Mouse (Mus musculus): ENCODE measurements around the gene Fkbp8. TPM values are rescaled to one million over a fixed set of nuclear protein-coding genes. Genes with fewer than 3 reads are reported as not detected.

Fkbp8 gene
- polyA plus RNA-seq, 1 experiment from 2014 or later, result 441 TPM

DNA sequence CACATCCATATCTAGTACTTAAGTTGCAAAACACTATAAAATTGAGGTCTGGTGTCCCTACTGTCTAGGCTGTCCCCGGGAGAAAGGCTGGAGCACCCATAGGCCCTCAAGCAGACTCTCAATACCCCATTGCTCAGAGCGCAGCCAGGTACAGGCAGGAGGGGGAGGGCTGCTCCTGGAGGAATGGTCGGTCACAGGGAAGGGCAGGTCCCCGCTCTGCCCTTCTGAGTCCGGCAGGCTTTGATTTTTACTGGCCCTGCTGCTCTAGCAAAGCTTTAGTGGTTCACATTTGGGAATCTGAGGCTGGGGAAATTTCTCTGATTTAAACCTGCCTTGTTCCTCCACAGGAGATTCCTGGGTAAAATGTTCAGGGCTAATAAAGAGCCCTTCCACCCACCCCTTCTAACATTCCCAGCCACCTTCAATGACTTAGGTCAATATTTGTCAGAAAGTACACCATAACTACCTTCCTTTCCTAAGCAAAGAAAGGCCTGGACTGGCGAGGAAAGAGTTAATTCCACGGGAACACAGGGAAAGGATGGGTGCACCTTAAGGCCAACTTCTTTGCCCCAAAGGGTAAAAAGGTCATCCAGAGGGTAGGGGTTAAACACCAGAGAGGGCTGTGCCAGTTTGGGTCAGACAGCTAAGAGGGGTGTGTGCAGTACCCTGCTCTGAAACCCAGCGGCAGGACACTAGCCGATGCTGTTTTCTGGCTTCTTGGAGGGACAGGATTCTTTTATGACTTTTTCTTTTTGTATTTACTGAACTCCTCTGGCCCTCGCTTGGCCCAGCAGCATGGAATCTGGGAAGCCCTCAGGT is 37.3 kb upstream of the Fkbp8 start:
- ATAC-seq, result no peak
- WGBS, result 6% methylated on average over 10 of the region's 10 CpGs
- no peak overlapping the region for H3K27ac ChIP-seq (ENCODE audit: low read depth, low read length)
- no peak overlapping the region for H3K9ac ChIP-seq (ENCODE audit: low read depth, low read length)
- peaks cover 48% of the 10 kb centered on the region for H3K4me1 ChIP-seq (ENCODE audit: control insufficient read depth, insufficient read depth, low read depth, low read length)
- H3K27me3 ChIP-seq (replicated peaks; ENCODE audit: control insufficient read depth, insufficient read depth, low read length), result peaks cover 60% of the 10 kb centered on the region
- no peak overlapping the region for H3K4me3 ChIP-seq (ENCODE audit: low read length)
- H3K4me2 ChIP-seq (ENCODE audit: low read length), result no peak overlapping the region
- H3K36me3 ChIP-seq (ENCODE audit: control insufficient read depth, insufficient read depth, low read length), result no peaks in the 10 kb centered on the region
- no peaks in the 10 kb centered on the region for H3K9me3 ChIP-seq (ENCODE audit: control insufficient read depth, low read length)

- Histone ChIP-seq H3K27ac (ENCODE audit: low read depth, low read length) (no peak overlapping the region), H3K9me3 (ENCODE audit: control insufficient read depth, low read length) (no peaks in the 10 kb centered on the region), H3K9ac (ENCODE audit: low read depth, low read length) (no peak overlapping the region), H3K36me3 (ENCODE audit: control insufficient read depth, insufficient read depth, low read length) (no peaks in the 10 kb centered on the region), H3K4me2 (ENCODE audit: low read length) (no peak overlapping the region), H3K4me1 (ENCODE audit: control insufficient read depth, insufficient read depth, low read depth, low read length) (peaks cover 50% of the 10 kb centered on the region), H3K27me3 (replicated peaks; ENCODE audit: control insufficient read depth, insufficient read depth, low read length) (peaks cover 67% of the 10 kb centered on the region), H3K4me3 (ENCODE audit: low read length) (no peak overlapping the region)
- no peak for ATAC-seq
- 2% methylated on average over 20 of the region's 20 CpGs for WGBS
These were observed 36.5 kb upstream of the Fkbp8 start for GRCm38 (mm10) chr8:70490880-70491495.

- H3K4me3 ChIP-seq (ENCODE audit: low read length), result peak within 1 kb of the TSS; percentile 31
- no peak within 1 kb of the TSS for H3K27ac ChIP-seq (ENCODE audit: low read depth, low read length)
- under 1% methylated on average over 55 of the region's 93 CpGs for WGBS
- H3K4me2 ChIP-seq (ENCODE audit: low read length), result peak within 1 kb of the TSS; percentile 55
- H3K9ac ChIP-seq (ENCODE audit: low read depth, low read length), result peak within 1 kb of the TSS; percentile 33
- H3K36me3 ChIP-seq (ENCODE audit: control insufficient read depth, insufficient read depth, low read length), result no peaks in the 10 kb centered on the region
- no peak for ATAC-seq
- no peaks in the 10 kb centered on the region for H3K9me3 ChIP-seq (ENCODE audit: control insufficient read depth, low read length)
- peaks cover 80% of the 10 kb centered on the region for H3K27me3 ChIP-seq (replicated peaks; ENCODE audit: control insufficient read depth, insufficient read depth, low read length)
- peaks cover 41% of the 10 kb centered on the region for H3K4me1 ChIP-seq (ENCODE audit: control insufficient read depth, insufficient read depth, low read depth, low read length)
These were observed 34.6 kb upstream of the Fkbp8 start, which contains the start of gene Crlf1 for GRCm38 (mm10) chr8:70492664-70493640. Gene Crlf1, plus strand, starts transcription at chr8:70493158.

DNA sequence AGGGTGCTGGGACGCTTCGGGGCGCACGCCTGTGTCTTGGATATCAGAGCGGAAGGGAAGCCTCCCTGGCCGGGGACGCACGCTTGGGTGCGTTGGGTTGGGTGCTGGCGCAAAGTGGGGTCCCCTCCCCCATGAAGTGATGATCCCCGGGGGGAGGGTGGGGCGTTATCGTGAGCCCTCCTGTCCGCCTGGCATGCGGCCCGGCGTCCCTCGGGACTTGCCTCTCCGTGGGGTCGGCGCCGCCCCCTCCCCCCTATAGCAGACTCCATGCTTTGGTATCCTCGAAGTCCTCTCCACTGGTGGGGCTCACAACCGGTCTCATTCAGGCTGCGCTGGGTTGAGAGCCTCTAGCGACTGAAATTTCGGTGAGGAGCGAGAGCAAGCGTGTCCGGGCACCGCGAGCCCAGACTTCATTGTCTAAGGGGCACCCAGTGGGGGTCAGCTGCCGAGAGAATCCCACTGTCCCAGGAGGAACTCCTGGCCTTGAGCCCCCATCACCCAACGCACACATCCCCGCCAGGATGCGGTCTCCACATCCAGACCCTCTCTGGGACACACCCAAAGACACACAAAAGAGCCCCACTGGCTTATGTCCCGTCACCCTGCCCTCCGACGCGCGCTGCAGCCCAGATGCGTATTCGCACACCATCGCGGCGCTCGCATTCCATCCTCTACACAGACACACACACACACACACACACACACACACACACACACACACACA is 33.7 kb upstream of the Fkbp8 start:
- WGBS, result 2% methylated on average over 42 of the region's 47 CpGs
- ATAC-seq, result no peak

DNA sequence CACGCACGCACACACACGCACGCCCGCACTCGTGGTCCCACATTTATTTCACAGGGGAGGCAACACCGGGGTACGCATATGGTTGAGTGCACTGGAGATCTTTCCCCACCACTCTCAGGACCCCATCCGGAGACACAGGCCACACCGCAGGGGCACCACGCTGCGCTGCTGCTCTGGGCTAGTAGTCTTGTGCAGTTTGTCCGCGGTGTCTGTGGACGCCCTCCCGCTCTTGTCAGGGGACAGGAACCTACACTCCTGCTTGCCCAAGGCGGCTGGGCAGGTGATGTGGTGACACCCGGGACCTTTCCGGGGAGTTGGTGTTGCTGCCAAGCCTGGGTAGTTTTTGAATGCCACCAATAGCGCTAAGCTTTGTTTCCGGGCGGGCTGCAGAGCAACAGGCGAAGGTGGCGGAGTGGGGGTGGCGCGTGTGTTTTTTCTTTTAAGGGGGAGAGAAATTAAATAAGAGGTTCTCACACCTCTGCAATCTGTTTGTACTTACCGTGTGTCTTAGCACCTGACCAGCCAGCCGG is 33.0 kb upstream of the Fkbp8 start:
- ATAC-seq, result no peak

More for the DNA sequence above, 33.7 kb upstream of the Fkbp8 start:
- Histone ChIP-seq H3K4me3 (ENCODE audit: low read length) (peak overlapping the region; percentile 31), H3K9me3 (ENCODE audit: control insufficient read depth, low read length) (no peaks in the 10 kb centered on the region), H3K36me3 (ENCODE audit: control insufficient read depth, insufficient read depth, low read length) (no peaks in the 10 kb centered on the region), H3K4me2 (ENCODE audit: low read length) (peak overlapping the region; percentile 55), H3K4me1 (ENCODE audit: control insufficient read depth, insufficient read depth, low read depth, low read length) (peaks cover 33% of the 10 kb centered on the region), H3K27ac (ENCODE audit: low read depth, low read length) (no peak overlapping the region), H3K9ac (ENCODE audit: low read depth, low read length) (peak overlapping the region; percentile 33), H3K27me3 (replicated peaks; ENCODE audit: control insufficient read depth, insufficient read depth, low read length) (peaks cover 82% of the 10 kb centered on the region)

GRCm38 (mm10) chr8:70495001-70495770 is 32.3 kb upstream of the Fkbp8 start:
- H3K4me2 ChIP-seq (ENCODE audit: low read length), result no peak overlapping the region
- no peak overlapping the region for H3K27ac ChIP-seq (ENCODE audit: low read depth, low read length)
- peaks cover 83% of the 10 kb centered on the region for H3K27me3 ChIP-seq (replicated peaks; ENCODE audit: control insufficient read depth, insufficient read depth, low read length)
- H3K9ac ChIP-seq (ENCODE audit: low read depth, low read length), result no peak overlapping the region
- no peak overlapping the region for H3K4me3 ChIP-seq (ENCODE audit: low read length)
- H3K9me3 ChIP-seq (ENCODE audit: control insufficient read depth, low read length), result no peaks in the 10 kb centered on the region
- ATAC-seq, result peak; percentile 38
- WGBS, result 3% methylated on average over 19 of the region's 21 CpGs
- peaks cover 29% of the 10 kb centered on the region for H3K4me1 ChIP-seq (ENCODE audit: control insufficient read depth, insufficient read depth, low read depth, low read length)
- H3K36me3 ChIP-seq (ENCODE audit: control insufficient read depth, insufficient read depth, low read length), result no peaks in the 10 kb centered on the region

More for the DNA sequence above, 33.0 kb upstream of the Fkbp8 start:
- Histone ChIP-seq H3K4me1 (ENCODE audit: control insufficient read depth, insufficient read depth, low read depth, low read length) (peaks cover 30% of the 10 kb centered on the region), H3K27ac (ENCODE audit: low read depth, low read length) (no peak overlapping the region), H3K4me2 (ENCODE audit: low read length) (peak overlapping the region; percentile 55), H3K9me3 (ENCODE audit: control insufficient read depth, low read length) (no peaks in the 10 kb centered on the region), H3K36me3 (ENCODE audit: control insufficient read depth, insufficient read depth, low read length) (no peaks in the 10 kb centered on the region), H3K27me3 (replicated peaks; ENCODE audit: control insufficient read depth, insufficient read depth, low read length) (peaks cover 82% of the 10 kb centered on the region), H3K9ac (ENCODE audit: low read depth, low read length) (0 out of 2 replicates have a peak overlapping the region, but pooled peaks have one; percentile 14), H3K4me3 (ENCODE audit: low read length) (peak overlapping the region; percentile 13)
- 2% methylated on average over 28 of the region's 28 CpGs for WGBS

- H3K9ac ChIP-seq (ENCODE audit: low read depth, low read length), result no peak overlapping the region
- H3K27me3 ChIP-seq (replicated peaks; ENCODE audit: control insufficient read depth, insufficient read depth, low read length), result peaks cover 83% of the 10 kb centered on the region
- no peaks in the 10 kb centered on the region for H3K36me3 ChIP-seq (ENCODE audit: control insufficient read depth, insufficient read depth, low read length)
- no peak overlapping the region for H3K27ac ChIP-seq (ENCODE audit: low read depth, low read length)
- ATAC-seq, result no peak
- H3K9me3 ChIP-seq (ENCODE audit: control insufficient read depth, low read length), result no peaks in the 10 kb centered on the region
- WGBS, result 7% methylated on average over 12 of the region's 12 CpGs
- no peak overlapping the region for H3K4me3 ChIP-seq (ENCODE audit: low read length)
- H3K4me1 ChIP-seq (ENCODE audit: control insufficient read depth, insufficient read depth, low read depth, low read length), result peaks cover 29% of the 10 kb centered on the region
- no peak overlapping the region for H3K4me2 ChIP-seq (ENCODE audit: low read length)
These were observed 31.8 kb upstream of the Fkbp8 start for GRCm38 (mm10) chr8:70495771-70496062.
